Mouse (Mus musculus): ENCODE measurements around the gene Tmem25. TPM values are rescaled to one million over a fixed set of nuclear protein-coding genes. Genes with fewer than 3 reads are reported as not detected.

Tmem25 gene
- 10 to 100 TPM; 15.1 to 15.6 TPM for total RNA-seq (2021)
- long read RNA-seq, experiment 1, transcript Tmem25-201 (9 exons, 2,448 nt): major isoform, 5 of 23 reads
- long read RNA-seq, experiment 1, partial matches to known transcripts: 6 of 23 reads
- long read RNA-seq, experiment 1, other reads (novel, unspliced or antisense): 10 of 23 reads
- long read RNA-seq, experiment 2, partial matches to known transcripts: 2 of 5 reads
- long read RNA-seq, experiment 2, other reads (novel, unspliced or antisense): 1 of 5 reads

GRCm38 (mm10) chr9:44799102-44799957, at the start of gene Tmem25:
Gene Tmem25, minus strand, starts transcription at chr9:44799307.
- DNase-seq: peak; percentile 87 to 89

GRCm38 (mm10) chr9:44847446-44847845, 48.3 kb upstream of the Tmem25 start:
- DNase-seq: peak; percentile 46 to 56

- DNase-seq: peak; percentile 35 to 53
Measured at GRCm38 (mm10) chr9:44841241-44841640, 42.1 kb upstream of the Tmem25 start.

- peak; percentile 66 to 88 for DNase-seq
Measured at GRCm38 (mm10) chr9:44836439-44836838, 37.3 kb upstream of the Tmem25 start.

GRCm38 (mm10) chr9:44832356-44832755, 33.2 kb upstream of the Tmem25 start:
- peak in 1 of 2 experiments; percentile 46 for DNase-seq

- no peak for DNase-seq
Measured at GRCm38 (mm10) chr9:44830506-44830905, 31.4 kb upstream of the Tmem25 start.

- no peak for DNase-seq
Measured at GRCm38 (mm10) chr9:44828944-44829343, 29.8 kb upstream of the Tmem25 start.

- DNase-seq: no peak
Measured at GRCm38 (mm10) chr9:44826660-44827059, 27.6 kb upstream of the Tmem25 start.

- DNase-seq: peak; percentile 38 to 40
Measured at GRCm38 (mm10) chr9:44819920-44820827, 21.1 kb upstream of the Tmem25 start.

GRCm38 (mm10) chr9:44817522-44817921, 18.4 kb upstream of the Tmem25 start:
- no peak for DNase-seq

GRCm38 (mm10) chr9:44814179-44814578, 15.1 kb upstream of the Tmem25 start:
- DNase-seq: no peak

GRCm38 (mm10) chr9:44810316-44810715, 11.2 kb upstream of the Tmem25 start:
- DNase-seq: no peak

GRCm38 (mm10) chr9:44807778-44808177, 8.7 kb upstream of the Tmem25 start:
- no peak for DNase-seq

- no peak for DNase-seq
Measured at GRCm38 (mm10) chr9:44807141-44807540, 8.0 kb upstream of the Tmem25 start.

GRCm38 (mm10) chr9:44805536-44805935, 6.4 kb upstream of the Tmem25 start:
- DNase-seq: no peak

- no peak for DNase-seq
Measured at GRCm38 (mm10) chr9:44804678-44805077, 5.6 kb upstream of the Tmem25 start.

- no peak for DNase-seq
Measured at GRCm38 (mm10) chr9:44802808-44803450, 3.8 kb upstream of the Tmem25 start, which contains the start of gene Ttc36. Gene Ttc36, minus strand, starts transcription at chr9:44803072.

- no peak for DNase-seq
Measured at GRCm38 (mm10) chr9:44801669-44802068, 2.6 kb upstream of the Tmem25 start.

GRCm38 (mm10) chr9:44799958-44800324, 834 bp upstream of the Tmem25 start:
- no peak for DNase-seq

- no peak for DNase-seq
Measured at GRCm38 (mm10) chr9:44798298-44798697, 809 bp downstream of the Tmem25 start.

- no peak for DNase-seq
Measured at GRCm38 (mm10) chr9:44792842-44793241, 6.3 kb downstream of the Tmem25 start.
